Comparison of ENCODE assay signal across 8 mouse cellular contexts in the genomic region with DNA sequence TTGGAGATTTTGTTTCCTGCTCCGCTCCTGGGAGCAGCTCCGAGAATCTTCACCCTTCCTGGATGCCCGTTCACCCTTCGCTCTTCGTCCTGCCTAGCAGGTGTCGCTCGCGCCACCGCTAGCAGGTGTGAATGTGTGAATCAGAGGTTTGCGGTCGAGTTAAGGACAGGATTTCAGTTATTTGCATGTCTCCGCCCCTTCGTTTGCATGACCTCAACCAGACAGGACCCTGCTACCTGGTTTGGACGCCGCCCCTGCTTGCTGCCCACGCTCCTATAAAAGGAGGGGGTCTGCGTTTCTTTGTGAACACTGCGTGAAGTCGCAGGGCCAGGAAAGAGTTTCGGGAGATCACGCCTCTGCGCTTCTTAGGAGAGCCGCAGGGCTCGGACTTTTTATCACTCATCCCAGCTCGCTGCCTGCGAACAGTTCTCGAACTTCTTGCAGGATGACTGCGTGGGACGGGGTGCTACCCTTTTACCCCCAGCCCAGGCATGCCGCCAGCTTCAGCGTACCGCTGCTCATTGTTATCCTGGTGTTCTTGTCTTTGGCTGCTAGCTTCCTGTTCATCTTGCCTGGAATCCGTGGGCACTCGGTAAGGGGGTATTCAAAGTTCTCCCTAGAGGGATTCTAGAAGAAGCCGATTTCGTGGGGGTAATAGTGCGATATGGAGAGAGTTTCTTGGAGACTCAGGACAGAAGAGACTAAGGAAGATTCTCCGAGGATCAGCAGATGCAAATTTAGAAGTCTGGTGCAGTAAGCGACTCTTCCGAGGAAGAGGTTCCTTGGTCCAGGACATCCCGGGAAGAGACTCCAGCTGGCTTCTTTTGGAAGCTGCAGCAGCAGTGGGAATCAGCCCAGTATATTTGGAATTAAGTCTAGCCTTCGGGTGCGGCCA. TPM values are rescaled to one million over a fixed set of nuclear protein-coding genes. Genes with fewer than 3 reads are reported as not detected.
DNase-seq lines count a peak whose midpoint lies in the region; ATAC-seq and TF ChIP-seq lines count a peak whose summit lies in the region.

A gene (plus strand): TSS at position 305 of the 895 bp plus-strand sequence.

- WGBS in cerebellum, adult 2 months = 2% methylated on average over 43 of the region's 43 CpGs
- WGBS in embryonic facial prominence, embryonic 10.5 days = under 1% methylated on average over 43 of the region's 43 CpGs
- WGBS in hindbrain, embryonic 16.5 days = under 1% methylated on average over 43 of the region's 43 CpGs
- WGBS in liver, embryonic 12.5 days (ENCODE audit: insufficient replicate concordance) = 2% methylated on average over 43 of the region's 43 CpGs
- WGBS in neural tube, embryonic 14.5 days = 1% methylated on average over 43 of the region's 43 CpGs

- no peak for ATAC-seq in hindbrain, embryonic 16.5 days
- ATAC-seq in liver, embryonic 12.5 days = no peak
- ATAC-seq in neural tube, embryonic 14.5 days (ENCODE audit: low read depth) = no peak

- TF ChIP-seq CTCF in cerebellum, adult 2 months (IDR thresholded peaks at IDR 0.05; ENCODE audit: borderline replicate concordance, insufficient read depth, low read depth, low read length) = no peak

- peak within 1 kb of the TSS; percentile 34 for H3K4me3 ChIP-seq in cerebellum, adult 2 months (replicated peaks; ENCODE audit: insufficient read depth, low read depth, low read length)
- H3K4me3 ChIP-seq in embryonic facial prominence, embryonic 10.5 days = peak within 1 kb of the TSS; percentile 44
- peak within 1 kb of the TSS; percentile 30 for H3K4me3 ChIP-seq in hindbrain, embryonic 16.5 days (ENCODE audit: low read length)
- H3K4me3 ChIP-seq in liver, embryonic 12.5 days = peak within 1 kb of the TSS; percentile 22
- peak within 1 kb of the TSS; percentile 7; the same call in 1 of the 2 replicates for H3K4me3 ChIP-seq in neural tube, embryonic 14.5 days (ENCODE audit: low read depth, low read length)

- peak in 1 of 2 experiments; percentile 19 for DNase-seq in cerebellum, adult 2 months
- no peak for DNase-seq in cerebellum, postnatal 4 days (ENCODE audit: low spot score in 2 of 2)
- DNase-seq in embryonic facial prominence, embryonic 10.5 days (ENCODE audit: low spot score) = peak; percentile 60
- DNase-seq in layer of hippocampus, adult 8-10 months (ENCODE audit: low spot score in 2 of 2) = no peak
- DNase-seq in cerebellum, postnatal 36 days = no peak

- no peak within 1 kb of the TSS for H3K27ac ChIP-seq in cerebellum, adult 2 months (ENCODE audit: insufficient read depth, low read length)
- H3K27ac ChIP-seq in embryonic facial prominence, embryonic 10.5 days (replicated peaks) = no peak within 1 kb of the TSS
- H3K27ac ChIP-seq in hindbrain, embryonic 16.5 days (ENCODE audit: low read depth, low read length) = no peak within 1 kb of the TSS
- H3K27ac ChIP-seq in liver, embryonic 12.5 days = no peak within 1 kb of the TSS
- H3K27ac ChIP-seq in neural tube, embryonic 14.5 days (ENCODE audit: low read depth, low read length) = no peak within 1 kb of the TSS

- no peaks in the 10 kb centered on the region for H3K9me3 ChIP-seq in embryonic facial prominence, embryonic 10.5 days
- no peaks in the 10 kb centered on the region for H3K9me3 ChIP-seq in hindbrain, embryonic 16.5 days (ENCODE audit: control insufficient read depth, low read length)
- H3K9me3 ChIP-seq in liver, embryonic 12.5 days (replicated peaks) = no peaks in the 10 kb centered on the region
- no peaks in the 10 kb centered on the region for H3K9me3 ChIP-seq in neural tube, embryonic 14.5 days (ENCODE audit: control insufficient read depth, low read length)

- peaks cover 17% of the 10 kb centered on the region for H3K4me1 ChIP-seq in cerebellum, adult 2 months (ENCODE audit: control insufficient read depth, insufficient read depth, low read length)
- peaks cover 48% of the 10 kb centered on the region for H3K4me1 ChIP-seq in embryonic facial prominence, embryonic 10.5 days
- peaks cover 39% of the 10 kb centered on the region for H3K4me1 ChIP-seq in hindbrain, embryonic 16.5 days (ENCODE audit: control insufficient read depth, insufficient read depth, low read depth, low read length)
- peaks cover 9% of the 10 kb centered on the region for H3K4me1 ChIP-seq in liver, embryonic 12.5 days
- H3K4me1 ChIP-seq in neural tube, embryonic 14.5 days (ENCODE audit: control insufficient read depth, insufficient read depth, low read length) = peaks cover 23% of the 10 kb centered on the region; the same call in 1 of the 2 replicates

- H3K27me3 ChIP-seq in cerebellum, adult 2 months (ENCODE audit: control insufficient read depth, insufficient read depth, low read length) = no peaks in the 10 kb centered on the region; the same call in 1 of the 2 replicates
- peaks cover 100% of the 10 kb centered on the region for H3K27me3 ChIP-seq in embryonic facial prominence, embryonic 10.5 days (replicated peaks; ENCODE audit: low read depth, poor library complexity, severe bottlenecking)
- peaks cover 43% of the 10 kb centered on the region for H3K27me3 ChIP-seq in hindbrain, embryonic 16.5 days (replicated peaks; ENCODE audit: control insufficient read depth, insufficient read depth, low read length)
- peaks cover 100% of the 10 kb centered on the region for H3K27me3 ChIP-seq in liver, embryonic 12.5 days (replicated peaks)
- H3K27me3 ChIP-seq in neural tube, embryonic 14.5 days (ENCODE audit: control insufficient read depth, insufficient read depth, low read length) = peaks cover 69% of the 10 kb centered on the region

- H3K9ac ChIP-seq in hindbrain, embryonic 16.5 days (ENCODE audit: low read depth, low read length) = no peak within 1 kb of the TSS
- H3K9ac ChIP-seq in liver, embryonic 12.5 days = no peak within 1 kb of the TSS
- no peak within 1 kb of the TSS for H3K9ac ChIP-seq in neural tube, embryonic 14.5 days (replicated peaks; ENCODE audit: low read depth, low read length)

- H3K4me2 ChIP-seq in hindbrain, embryonic 16.5 days (ENCODE audit: low read length) = peak within 1 kb of the TSS; percentile 48
- H3K4me2 ChIP-seq in liver, embryonic 12.5 days = peak within 1 kb of the TSS; percentile 42
- H3K4me2 ChIP-seq in neural tube, embryonic 14.5 days (ENCODE audit: low read depth, low read length) = peak within 1 kb of the TSS; percentile 17; the same call in 1 of the 2 replicates

- no peaks in the 10 kb centered on the region for H3K36me3 ChIP-seq in embryonic facial prominence, embryonic 10.5 days (replicated peaks)
- H3K36me3 ChIP-seq in hindbrain, embryonic 16.5 days (ENCODE audit: control insufficient read depth, insufficient read depth, low read length) = no peaks in the 10 kb centered on the region
- H3K36me3 ChIP-seq in liver, embryonic 12.5 days = no peaks in the 10 kb centered on the region
- no peaks in the 10 kb centered on the region for H3K36me3 ChIP-seq in neural tube, embryonic 14.5 days (ENCODE audit: control insufficient read depth, insufficient read depth, low read length)

- TF ChIP-seq POLR2A in cerebellum, adult 2 months (IDR thresholded peaks at IDR 0.05; ENCODE audit: borderline replicate concordance, insufficient read depth, low read length) = no peak

RNA-seq across cellular contexts. Expression of the gene that starts here (rescaled TPM):
- not detected in 2 replicates for polyA plus RNA-seq in cerebellum, adult 2 months (2012; rRNA removed)
- polyA plus RNA-seq in embryonic facial prominence, embryonic 10.5 days (2016; fragmentation: Nextera tagmentation; extraction: Ambion mirVana) = 0.09 TPM in 1 of 2 replicates, not detected in the other
- 0.19 and 0.36 TPM in 2 replicates for polyA plus RNA-seq in hindbrain, embryonic 16.5 days (2015; fragmentation: Nextera tagmentation; extraction: Ambion mirVana)
- not detected in 2 replicates for polyA plus RNA-seq in liver, embryonic 12.5 days (2016; fragmentation: Nextera tagmentation; extraction: Ambion mirVana)
- 0.17 and 0.37 TPM in 2 replicates for polyA plus RNA-seq in neural tube, embryonic 14.5 days (2014; fragmentation: Nextera tagmentation; extraction: Ambion mirVana)
- not detected for total RNA-seq in layer of hippocampus, adult 8-10 months (2022)

Comparison
In these comparisons a context has a peak if more than half of its experiments do, and no peak if none do; other contexts are left out.
1. Peak in DNase-seq and H3K4me3 ChIP-seq in embryonic facial prominence, embryonic 10.5 days; RNA of the gene not detected or under 1 TPM.